In genomic region chr7:46515960-46516359, GRCm38 (mm10) we compare ENCODE assay signal across 16 mouse cellular contexts.
DNase-seq lines count a peak whose midpoint lies in the region; ATAC-seq and TF ChIP-seq lines count a peak whose summit lies in the region.
"Had no signal": no experiment of that assay in that cellular context is flagged by ENCODE, and none has a peak within 500 bp of the region (broad histone marks: within the 10 kb centered on the region; RNA-seq: fewer than 3 reads in every experiment).

No protein-coding gene starts in this region.

- no peak overlapping the region for H3K4me3 ChIP-seq in forebrain, postnatal 0 days (ENCODE audit: low read depth, low read length)
- no peak overlapping the region for H3K4me3 ChIP-seq in forebrain, embryonic 13.5 days
- no peak overlapping the region for H3K4me3 ChIP-seq in liver, postnatal 0 days (ENCODE audit: low read depth, low read length)
- no peak overlapping the region for H3K4me3 ChIP-seq in liver, embryonic 11.5 days (ENCODE audit: low read depth, low read length)
- no peak overlapping the region for H3K4me3 ChIP-seq in E14TG2a.4 (replicated peaks; ENCODE audit: low read length)
- H3K4me3 ChIP-seq: embryonic facial prominence, embryonic 12.5 days; heart, embryonic 12.5 days; megakaryocyte, embryonic 14.5 days had no signal

- no peaks in the 10 kb centered on the region for H3K9me3 ChIP-seq in forebrain, postnatal 0 days (ENCODE audit: low read length)
- H3K9me3 ChIP-seq in forebrain, embryonic 13.5 days (replicated peaks), result no peaks in the 10 kb centered on the region
- H3K9me3 ChIP-seq in liver, postnatal 0 days (ENCODE audit: low read length), result no peaks in the 10 kb centered on the region
- H3K9me3 ChIP-seq in liver, embryonic 11.5 days (ENCODE audit: control insufficient read depth, low read length), result no peaks in the 10 kb centered on the region
- no peaks in the 10 kb centered on the region for H3K9me3 ChIP-seq in E14TG2a.4 (ENCODE audit: low read length)
- H3K9me3 ChIP-seq: embryonic facial prominence, embryonic 12.5 days; heart, embryonic 12.5 days had no signal

- intact Hi-C loops in left cerebral cortex, postnatal 25 days (cut with DNase I), result no loop called here

- H3K4me2 ChIP-seq in forebrain, postnatal 0 days (ENCODE audit: low read depth), result no peak overlapping the region
- H3K4me2 ChIP-seq in forebrain, embryonic 13.5 days, result no peak overlapping the region
- H3K4me2 ChIP-seq in liver, postnatal 0 days (ENCODE audit: low read depth, low read length), result no peak overlapping the region
- H3K4me2 ChIP-seq in liver, embryonic 11.5 days, result no peak overlapping the region
- H3K4me2 ChIP-seq: embryonic facial prominence, embryonic 12.5 days; heart, embryonic 12.5 days had no signal

- H3K27ac ChIP-seq in forebrain, postnatal 0 days (ENCODE audit: low read depth, low read length), result no peak overlapping the region
- no peak overlapping the region for H3K27ac ChIP-seq in forebrain, embryonic 13.5 days
- no peak overlapping the region for H3K27ac ChIP-seq in liver, postnatal 0 days (ENCODE audit: low read depth)
- H3K27ac ChIP-seq in liver, embryonic 11.5 days (ENCODE audit: low read depth, low read length), result no peak overlapping the region
- H3K27ac ChIP-seq: embryonic facial prominence, embryonic 12.5 days had no signal

- H3K4me1 ChIP-seq in forebrain, postnatal 0 days (ENCODE audit: insufficient read depth), result peaks cover 5% of the 10 kb centered on the region; the same call in 1 of the 2 replicates
- peaks cover 33% of the 10 kb centered on the region for H3K4me1 ChIP-seq in forebrain, embryonic 13.5 days
- H3K4me1 ChIP-seq in liver, postnatal 0 days (ENCODE audit: insufficient read depth), result no peaks in the 10 kb centered on the region
- no peaks in the 10 kb centered on the region for H3K4me1 ChIP-seq in liver, embryonic 11.5 days (replicated peaks; ENCODE audit: control insufficient read depth, insufficient read depth, low read length)
- H3K4me1 ChIP-seq in E14TG2a.4 (replicated peaks; ENCODE audit: low read depth, low read length), result peaks cover 4% of the 10 kb centered on the region
- H3K4me1 ChIP-seq: embryonic facial prominence, embryonic 12.5 days; heart, embryonic 12.5 days had no signal

- TF ChIP-seq EP300 in liver, postnatal 0 days (IDR thresholded peaks at IDR 0.05; ENCODE audit: low read depth), result no peak

- no peak overlapping the region for H3K9ac ChIP-seq in forebrain, postnatal 0 days
- no peak overlapping the region for H3K9ac ChIP-seq in forebrain, embryonic 13.5 days
- no peak overlapping the region for H3K9ac ChIP-seq in liver, postnatal 0 days (replicated peaks)
- H3K9ac ChIP-seq in liver, embryonic 11.5 days (ENCODE audit: low read depth, low read length), result no peak overlapping the region
- H3K9ac ChIP-seq: embryonic facial prominence, embryonic 12.5 days; heart, embryonic 12.5 days had no signal

- H3K27me3 ChIP-seq in forebrain, postnatal 0 days (ENCODE audit: insufficient read depth, low read length), result no peaks in the 10 kb centered on the region
- H3K27me3 ChIP-seq in forebrain, embryonic 13.5 days, result no peaks in the 10 kb centered on the region
- H3K27me3 ChIP-seq in liver, postnatal 0 days (ENCODE audit: insufficient read depth, low read length), result no peaks in the 10 kb centered on the region
- H3K27me3 ChIP-seq in liver, embryonic 11.5 days (replicated peaks; ENCODE audit: control insufficient read depth, insufficient read depth, low read length), result no peaks in the 10 kb centered on the region
- H3K27me3 ChIP-seq in E14TG2a.4 (ENCODE audit: insufficient read depth, low read length), result no peaks in the 10 kb centered on the region
- H3K27me3 ChIP-seq: embryonic facial prominence, embryonic 12.5 days; heart, embryonic 12.5 days had no signal

- H3K36me3 ChIP-seq in forebrain, postnatal 0 days (ENCODE audit: insufficient read depth), result no peaks in the 10 kb centered on the region
- H3K36me3 ChIP-seq in forebrain, embryonic 13.5 days (ENCODE audit: poor library complexity, severe bottlenecking), result no peaks in the 10 kb centered on the region
- H3K36me3 ChIP-seq in liver, postnatal 0 days (replicated peaks; ENCODE audit: insufficient read depth, low read length), result no peaks in the 10 kb centered on the region
- no peaks in the 10 kb centered on the region for H3K36me3 ChIP-seq in liver, embryonic 11.5 days (ENCODE audit: control insufficient read depth, insufficient read depth, low read length)
- H3K36me3 ChIP-seq in E14TG2a.4 (ENCODE audit: insufficient read depth, low read length), result no peaks in the 10 kb centered on the region
- H3K36me3 ChIP-seq: embryonic facial prominence, embryonic 12.5 days; heart, embryonic 12.5 days had no signal

- no peak for TF ChIP-seq POLR2A in brain, embryonic 14.5 days (IDR thresholded peaks at IDR 0.05; ENCODE audit: borderline replicate concordance, extremely low read depth, insufficient read depth, insufficient read length, poor library complexity, severe bottlenecking)

- peak; percentile 39 for TF ChIP-seq CTCF in forebrain, postnatal 0 days (IDR thresholded peaks at IDR 0.05; ENCODE audit: low read depth)
- TF ChIP-seq CTCF in liver, postnatal 0 days (IDR thresholded peaks at IDR 0.05; ENCODE audit: low read depth), result peak; percentile 39
- TF ChIP-seq CTCF in E14TG2a.4 (conservative IDR thresholded peaks at IDR 0.05; ENCODE audit: low read length), result peak; percentile 89
- peak; percentile 48; the same call in 1 of the 2 replicates for TF ChIP-seq CTCF in brain, embryonic 14.5 days (IDR thresholded peaks at IDR 0.05; ENCODE audit: borderline replicate concordance, extremely low read depth, insufficient read depth, insufficient read length)

- WGBS in forebrain, postnatal 0 days, result 80% methylated on average over 5 of the region's 5 CpGs
- 75% methylated on average over 5 of the region's 5 CpGs for WGBS in forebrain, embryonic 13.5 days
- 74% methylated on average over 5 of the region's 5 CpGs for WGBS in liver, postnatal 0 days (ENCODE audit: insufficient replicate concordance)
- 75% methylated on average over 5 of the region's 5 CpGs for WGBS in liver, embryonic 11.5 days

- ATAC-seq in forebrain, postnatal 0 days, result no peak
- ATAC-seq in forebrain, embryonic 13.5 days, result no peak
- no peak for ATAC-seq in liver, postnatal 0 days
- ATAC-seq in liver, embryonic 11.5 days (replicated peaks; ENCODE audit: low FRiP score), result no peak
- ATAC-seq: activated CD4-positive, CD25-positive, alpha-beta regulatory T cell, adult 4 months; intestine, embryonic 16.5 days had no signal

- DNase-seq in forebrain, postnatal 0 days, result no peak
- DNase-seq in liver, postnatal 0 days, result no peak
- DNase-seq in liver, embryonic 11.5 days (ENCODE audit: low spot score), result no peak
- DNase-seq in brain, embryonic 14.5 days (ENCODE audit: low read depth), result no peak
- DNase-seq in ovary, adult 18-20 months (ENCODE audit: low spot score), result no peak
- DNase-seq in left cerebral cortex, postnatal 25 days (ENCODE audit: low spot score in 2 of 2), result no peak
- DNase-seq: kidney, postnatal 4 days; spleen, adult 18-20 months; thymus, postnatal 14 days had no signal

Comparison
In these comparisons a context has a peak if more than half of its experiments do, and no peak if none do; other contexts are left out.
1. CTCF ChIP-seq: peak in every context shown above with its lines; median percentile 89 in E14TG2a.4; 48 in brain, embryonic 14.5 days; 39 in forebrain, postnatal 0 days; 39 in liver, postnatal 0 days.